Mouse (Mus musculus): ENCODE results near the gene Cldn5.

- no peak for TF ChIP-seq CTCF (conservative IDR thresholded peaks at IDR 0.05; ENCODE audit: low read length)
- TF ChIP-seq NANOG (IDR thresholded peaks at IDR 0.05; ENCODE audit: borderline replicate concordance, low read length): no peak
- TF ChIP-seq POU5F1 (IDR thresholded peaks at IDR 0.05; ENCODE audit: borderline replicate concordance, low read length): no peak
These were observed 25.5 kb upstream of the Cldn5 start for GRCm38 (mm10) chr16:18751101-18751500.
